Mouse (Mus musculus): ENCODE data around the gene Htr2b. TPM values are rescaled to one million over a fixed set of nuclear protein-coding genes. Genes with fewer than 3 reads are reported as not detected.

The Htr2b gene
- polyA plus RNA-seq, 1 experiment = not detected

DNA sequence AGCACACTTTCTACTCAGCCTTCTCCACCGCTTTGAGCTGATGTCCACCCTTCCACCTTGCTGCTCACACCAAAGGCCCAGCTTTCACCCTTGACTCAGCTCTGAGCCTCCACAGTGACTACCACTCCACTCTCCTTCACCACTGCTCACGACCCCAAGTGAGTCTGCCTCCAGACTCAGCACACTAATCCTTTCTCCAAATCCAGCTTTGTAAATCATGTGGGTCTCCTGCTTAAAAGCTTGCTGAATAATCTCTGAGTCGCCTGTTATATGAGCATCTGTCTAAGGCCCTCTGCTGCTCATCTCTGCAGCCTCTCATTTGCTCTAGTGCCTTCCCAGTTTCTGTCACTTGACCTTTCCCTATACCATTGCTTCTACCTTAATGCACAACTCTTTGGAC lies 29.3 kb upstream of the Htr2b start:
- TF ChIP-seq CTCF (IDR thresholded peaks at IDR 0.05; ENCODE audit: control insufficient read depth, insufficient read depth, low read length) = no peak
- no peak for TF ChIP-seq POLR2A (IDR thresholded peaks at IDR 0.05; ENCODE audit: borderline replicate concordance, control insufficient read depth, low read depth, low read length)
- 76% methylated on average over 3 of the region's 3 CpGs for WGBS
- H3K4me3 ChIP-seq (replicated peaks; ENCODE audit: control insufficient read depth, low read depth, low read length) = no peak overlapping the region
- no peaks in the 10 kb centered on the region for H3K4me1 ChIP-seq (ENCODE audit: control insufficient read depth, insufficient read depth, low read length)
- no peak overlapping the region for H3K27ac ChIP-seq (ENCODE audit: control insufficient read depth, insufficient read depth, low read depth, low read length, poor library complexity)

GRCm38 (mm10) chr1:86135315-86135714 lies 23.5 kb upstream of the Htr2b start:
- no peak overlapping the region for H3K4me3 ChIP-seq (replicated peaks; ENCODE audit: control insufficient read depth, low read depth, low read length)
- no peak overlapping the region for H3K27ac ChIP-seq (ENCODE audit: control insufficient read depth, insufficient read depth, low read depth, low read length, poor library complexity)
- WGBS = 92% methylated on average over 6 of the region's 6 CpGs
- no peaks in the 10 kb centered on the region for H3K4me1 ChIP-seq (ENCODE audit: control insufficient read depth, insufficient read depth, low read length)
- TF ChIP-seq CTCF (IDR thresholded peaks at IDR 0.05; ENCODE audit: control insufficient read depth, insufficient read depth, low read length) (no peak), POLR2A (IDR thresholded peaks at IDR 0.05; ENCODE audit: borderline replicate concordance, control insufficient read depth, low read depth, low read length) (no peak)

DNA sequence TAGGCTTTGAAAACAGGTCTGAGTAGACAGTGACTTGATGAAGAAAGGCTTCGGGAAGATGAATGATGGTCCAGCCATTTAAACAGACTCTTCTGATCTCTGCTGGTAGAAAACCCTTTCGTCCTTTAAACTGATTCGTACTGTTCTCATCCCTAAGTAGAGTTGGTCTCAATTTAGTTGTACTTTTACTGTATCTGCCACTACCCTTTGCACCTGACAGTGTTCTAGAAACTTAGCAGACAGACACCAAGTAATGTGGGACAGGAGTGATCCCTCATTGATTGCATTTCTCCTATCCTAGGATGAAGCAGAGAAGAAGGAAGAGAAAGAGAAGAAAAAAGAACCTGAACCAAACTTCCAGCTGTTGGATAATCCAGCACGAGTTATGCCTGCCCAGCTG lies 21.6 kb upstream of the Htr2b start, which contains the start of gene Gm21972:
Gene Gm21972 (plus strand): TSS at position 301 of the 400 bp plus-strand sequence.
- WGBS = 93% methylated on average over 4 of the region's 4 CpGs
- Histone ChIP-seq H3K4me1 (ENCODE audit: control insufficient read depth, insufficient read depth, low read length) (no peaks in the 10 kb centered on the region), H3K27ac (ENCODE audit: control insufficient read depth, insufficient read depth, low read depth, low read length, poor library complexity) (no peak within 1 kb of the TSS), H3K4me3 (replicated peaks; ENCODE audit: control insufficient read depth, low read depth, low read length) (no peak within 1 kb of the TSS)
- TF ChIP-seq CTCF (IDR thresholded peaks at IDR 0.05; ENCODE audit: control insufficient read depth, insufficient read depth, low read length) (no peak), POLR2A (IDR thresholded peaks at IDR 0.05; ENCODE audit: borderline replicate concordance, control insufficient read depth, low read depth, low read length) (no peak)

DNA sequence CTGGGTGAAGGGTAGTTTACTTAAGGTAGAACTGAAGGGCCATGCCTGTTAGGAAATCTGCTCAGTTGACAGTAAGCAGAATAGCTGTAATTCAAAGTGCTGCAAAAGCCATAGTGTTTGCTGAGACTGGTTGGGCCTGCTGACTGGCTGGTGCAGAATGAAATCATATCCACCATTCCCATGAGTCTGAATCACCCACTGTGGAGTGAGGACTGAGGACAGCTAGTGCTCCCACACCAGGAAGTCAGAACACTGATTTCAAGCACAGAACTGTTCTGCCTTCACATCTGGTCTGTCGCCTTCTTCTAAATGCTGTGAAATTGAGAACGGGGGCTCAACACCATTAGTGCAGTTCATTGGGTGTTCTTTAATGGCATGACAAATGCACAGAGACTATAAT lies 14.3 kb upstream of the Htr2b start:
- Histone ChIP-seq H3K27ac (ENCODE audit: control insufficient read depth, insufficient read depth, low read depth, low read length, poor library complexity) (no peak overlapping the region), H3K4me1 (ENCODE audit: control insufficient read depth, insufficient read depth, low read length) (no peaks in the 10 kb centered on the region), H3K4me3 (replicated peaks; ENCODE audit: control insufficient read depth, low read depth, low read length) (no peak overlapping the region)
- 95% methylated on average over 2 of the region's 2 CpGs for WGBS
- no peak for TF ChIP-seq CTCF (IDR thresholded peaks at IDR 0.05; ENCODE audit: control insufficient read depth, insufficient read depth, low read length)
- TF ChIP-seq POLR2A (IDR thresholded peaks at IDR 0.05; ENCODE audit: borderline replicate concordance, control insufficient read depth, low read depth, low read length) = no peak

GRCm38 (mm10) chr1:86119549-86119948 lies 7.8 kb upstream of the Htr2b start:
- TF ChIP-seq POLR2A (IDR thresholded peaks at IDR 0.05; ENCODE audit: borderline replicate concordance, control insufficient read depth, low read depth, low read length) (no peak), CTCF (IDR thresholded peaks at IDR 0.05; ENCODE audit: control insufficient read depth, insufficient read depth, low read length) (no peak)
- WGBS = 91% methylated on average over 4 of the region's 4 CpGs
- H3K27ac ChIP-seq (ENCODE audit: control insufficient read depth, insufficient read depth, low read depth, low read length, poor library complexity) = no peak overlapping the region
- no peaks in the 10 kb centered on the region for H3K4me1 ChIP-seq (ENCODE audit: control insufficient read depth, insufficient read depth, low read length)
- H3K4me3 ChIP-seq (replicated peaks; ENCODE audit: control insufficient read depth, low read depth, low read length) = no peak overlapping the region

- TF ChIP-seq CTCF (IDR thresholded peaks at IDR 0.05; ENCODE audit: control insufficient read depth, insufficient read depth, low read length) (no peak), POLR2A (IDR thresholded peaks at IDR 0.05; ENCODE audit: borderline replicate concordance, control insufficient read depth, low read depth, low read length) (no peak)
- 76% methylated on average over 3 of the region's 3 CpGs for WGBS
Observed at GRCm38 (mm10) chr1:86114141-86114540, 2.4 kb upstream of the Htr2b start.

DNA sequence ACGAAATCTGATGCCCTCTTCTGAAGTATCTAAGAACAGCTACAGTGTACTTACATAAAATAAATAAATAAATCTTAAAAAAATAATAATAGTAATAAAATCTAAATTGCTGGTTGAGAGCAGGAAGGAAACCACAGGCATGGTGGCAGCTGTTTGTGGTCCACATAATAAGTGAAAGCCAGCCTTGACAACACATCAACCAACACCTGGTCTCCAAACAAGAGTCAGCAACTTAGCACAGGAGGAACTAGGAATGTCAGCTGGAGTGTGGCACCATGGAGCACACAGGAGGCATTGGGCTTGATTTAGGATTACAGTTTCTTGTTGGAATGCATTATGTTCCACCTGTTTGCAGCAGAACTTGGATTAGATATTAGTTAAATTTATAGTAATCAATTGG lies 6.7 kb downstream of the Htr2b start:
- 86% methylated on average over 1 of the region's 1 CpGs for WGBS
- TF ChIP-seq POLR2A (IDR thresholded peaks at IDR 0.05; ENCODE audit: borderline replicate concordance, control insufficient read depth, low read depth, low read length) (no peak), CTCF (IDR thresholded peaks at IDR 0.05; ENCODE audit: control insufficient read depth, insufficient read depth, low read length) (no peak)

More at GRCm38 (mm10) chr1:86114141-86114540, 2.4 kb upstream of the Htr2b start:
- no peak overlapping the region for H3K4me3 ChIP-seq (replicated peaks; ENCODE audit: control insufficient read depth, low read depth, low read length)
- H3K27ac ChIP-seq (ENCODE audit: control insufficient read depth, insufficient read depth, low read depth, low read length, poor library complexity) = no peak overlapping the region
- no peaks in the 10 kb centered on the region for H3K4me1 ChIP-seq (ENCODE audit: control insufficient read depth, insufficient read depth, low read length)

DNA sequence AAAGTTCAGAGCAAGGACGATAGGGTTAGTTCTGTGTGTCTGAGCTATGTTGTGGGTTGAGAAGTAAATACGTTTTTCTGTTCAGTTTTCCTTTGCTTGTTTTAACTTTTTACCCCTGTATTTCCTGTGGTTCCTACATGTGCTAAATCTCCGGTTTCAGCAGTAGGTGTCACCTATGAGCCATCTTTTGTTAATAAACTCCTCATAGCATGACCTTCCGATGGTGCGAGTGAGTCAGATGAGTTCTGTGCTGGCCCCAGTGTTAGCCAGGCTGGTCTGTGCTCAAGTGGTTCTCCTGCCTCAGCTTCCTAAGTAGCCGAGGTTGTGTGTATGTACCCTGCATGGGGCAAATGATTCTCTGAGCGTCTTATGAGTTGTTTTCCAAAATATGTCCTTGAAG lies 17.4 kb downstream of the Htr2b start:
- 83% methylated on average over 7 of the region's 7 CpGs for WGBS
- no peak for TF ChIP-seq CTCF (IDR thresholded peaks at IDR 0.05; ENCODE audit: control insufficient read depth, insufficient read depth, low read length)
- TF ChIP-seq POLR2A (IDR thresholded peaks at IDR 0.05; ENCODE audit: borderline replicate concordance, control insufficient read depth, low read depth, low read length) = no peak

More for the DNA sequence above, 6.7 kb downstream of the Htr2b start:
- no peak overlapping the region for H3K27ac ChIP-seq (ENCODE audit: control insufficient read depth, insufficient read depth, low read depth, low read length, poor library complexity)
- no peak overlapping the region for H3K4me3 ChIP-seq (replicated peaks; ENCODE audit: control insufficient read depth, low read depth, low read length)
- H3K4me1 ChIP-seq (ENCODE audit: control insufficient read depth, insufficient read depth, low read length) = no peaks in the 10 kb centered on the region

GRCm38 (mm10) chr1:86076565-86076964 lies 35.2 kb downstream of the Htr2b start:
- WGBS = 92% methylated on average over 2 of the region's 2 CpGs

More for the DNA sequence above, 17.4 kb downstream of the Htr2b start:
- H3K4me3 ChIP-seq (replicated peaks; ENCODE audit: control insufficient read depth, low read depth, low read length) = no peak overlapping the region
- H3K27ac ChIP-seq (ENCODE audit: control insufficient read depth, insufficient read depth, low read depth, low read length, poor library complexity) = no peak overlapping the region
- no peaks in the 10 kb centered on the region for H3K4me1 ChIP-seq (ENCODE audit: control insufficient read depth, insufficient read depth, low read length)

More at GRCm38 (mm10) chr1:86076565-86076964, 35.2 kb downstream of the Htr2b start:
- no peak for TF ChIP-seq POLR2A (IDR thresholded peaks at IDR 0.05; ENCODE audit: borderline replicate concordance, control insufficient read depth, low read depth, low read length)
- no peak for TF ChIP-seq CTCF (IDR thresholded peaks at IDR 0.05; ENCODE audit: control insufficient read depth, insufficient read depth, low read length)
- Histone ChIP-seq H3K4me1 (ENCODE audit: control insufficient read depth, insufficient read depth, low read length) (no peaks in the 10 kb centered on the region), H3K4me3 (replicated peaks; ENCODE audit: control insufficient read depth, low read depth, low read length) (no peak overlapping the region), H3K27ac (ENCODE audit: control insufficient read depth, insufficient read depth, low read depth, low read length, poor library complexity) (no peak overlapping the region)

Data from bone marrow, adult 2 months (tissue).